Mouse (Mus musculus) intestine, embryonic 15.5 days (tissue): ENCODE results near the gene Trim46. TPM values are rescaled to one million over a fixed set of nuclear protein-coding genes. Genes with fewer than 3 reads are reported as not detected.
"Not testable (repeated sequence)": the region's sequence is repeated elsewhere in the genome, so short reads cannot be mapped to it uniquely, and the experiment has no call there.

Experiments
- ATAC-seq: fragments of 200-750 bp; cut with Nextera tagmentation; 2 replicates; pipeline ENCODE4 v1.8.0; 2017; ENCODE audit warnings: moderate TSS enrichment, moderate library complexity
- H3K27ac ChIP-seq: fragments of 300-500 bp; sonication (generic); 2 replicates; pipeline ENCODE4 v1.5.1; 2015; ENCODE audit warnings: mild to moderate bottlenecking, inconsistent platforms
- H3K27me3 ChIP-seq: fragments of 300-500 bp; sonication (generic); replicated peaks from 2 replicates; pipeline ENCODE4 v1.6.1; 2015; ENCODE audit warnings: inconsistent platforms
- H3K36me3 ChIP-seq: fragments of 300-500 bp; sonication (generic); 2 replicates; pipeline ENCODE4 v1.6.1; 2015; ENCODE audit warnings: inconsistent platforms
- H3K4me1 ChIP-seq: fragments of 300-500 bp; sonication (generic); replicated peaks from 2 replicates; pipeline ENCODE4 v1.6.1; 2015; ENCODE audit warnings: inconsistent platforms
- H3K4me2 ChIP-seq: fragments of 300-500 bp; sonication (generic); replicated peaks from 2 replicates; pipeline ENCODE4 v1.6.1; 2015; ENCODE audit warnings: mild to moderate bottlenecking, inconsistent platforms
- H3K4me3 ChIP-seq: fragments of 300-500 bp; sonication (generic); replicated peaks from 2 replicates; pipeline ENCODE4 v1.5.1; 2015; ENCODE audit warnings: inconsistent platforms
- H3K9ac ChIP-seq: fragments of 300-500 bp; sonication (generic); 2 replicates; pipeline ENCODE4 v1.6.1; 2015; ENCODE audit warnings: inconsistent platforms
- H3K9me3 ChIP-seq: fragments of 300-500 bp; sonication (generic); 2 replicates; pipeline ENCODE4 v1.6.1; 2016; ENCODE audit warnings: inconsistent platforms
- WGBS: fragments of 180-500 bp; shearing (Covaris S2); methylation state at CpG from one replicate; pipeline ENCODE4 v1.1.7; 2015; 5-methylcytosine and 5-hydroxymethylcytosine counted together
- polyA plus RNA-seq: library from polyadenylated mRNA; unstranded; fragments of >200 nt; fragmentation: Nextera tagmentation; extraction: Ambion mirVana; gene quantifications from 2 replicates; pipeline ENCODE4 v1.2.1, GENCODE M21; 2015

Trim46 gene
- polyA plus RNA-seq, 1 experiment from 2014 or later, result 2.9 TPM

DNA sequence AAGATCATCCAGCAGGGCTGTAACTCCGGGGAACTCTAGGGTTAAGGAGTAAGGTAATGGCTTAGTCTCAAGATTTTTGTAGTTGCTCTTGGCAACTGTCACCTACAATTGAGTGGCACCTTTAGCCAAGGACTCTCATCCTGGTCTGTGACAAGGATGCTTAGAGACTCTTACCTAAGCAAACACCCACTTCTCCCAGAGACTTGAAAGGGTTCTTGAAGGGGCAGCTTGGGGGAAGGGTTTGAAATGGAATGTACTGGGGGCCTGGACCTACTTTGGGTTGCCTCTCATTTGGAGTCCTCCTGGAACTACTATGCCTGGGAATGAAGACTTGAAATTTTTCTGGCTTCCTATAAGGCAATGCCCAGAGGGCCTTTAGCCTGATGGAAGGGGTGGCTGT is 27.8 kb downstream of the Trim46 start:
- Histone ChIP-seq H3K36me3 (no peaks in the 10 kb centered on the region), H3K27me3 (no peaks in the 10 kb centered on the region), H3K9ac (no peak overlapping the region), H3K9me3 (no peaks in the 10 kb centered on the region), H3K4me1 (peaks cover 15% of the 10 kb centered on the region), H3K27ac (no peak overlapping the region), H3K4me2 (no peak overlapping the region), H3K4me3 (no peak overlapping the region)
- 91% methylated on average over 1 of the region's 1 CpGs for WGBS
- no peak for ATAC-seq

- H3K27me3 ChIP-seq, H3K27ac ChIP-seq, H3K9me3 ChIP-seq, ATAC-seq, H3K4me3 ChIP-seq, H3K9ac ChIP-seq, H3K36me3 ChIP-seq: not testable (repeated sequence)
- Histone ChIP-seq H3K4me2 (peak overlapping the region; percentile 87; the same call in 1 of the 2 replicates), H3K4me1 (peaks cover 22% of the 10 kb centered on the region)
- WGBS, result 74% methylated on average over 7 of the region's 7 CpGs
Measured at GRCm38 (mm10) chr3:89216407-89216806, 29.7 kb downstream of the Trim46 start.

DNA sequence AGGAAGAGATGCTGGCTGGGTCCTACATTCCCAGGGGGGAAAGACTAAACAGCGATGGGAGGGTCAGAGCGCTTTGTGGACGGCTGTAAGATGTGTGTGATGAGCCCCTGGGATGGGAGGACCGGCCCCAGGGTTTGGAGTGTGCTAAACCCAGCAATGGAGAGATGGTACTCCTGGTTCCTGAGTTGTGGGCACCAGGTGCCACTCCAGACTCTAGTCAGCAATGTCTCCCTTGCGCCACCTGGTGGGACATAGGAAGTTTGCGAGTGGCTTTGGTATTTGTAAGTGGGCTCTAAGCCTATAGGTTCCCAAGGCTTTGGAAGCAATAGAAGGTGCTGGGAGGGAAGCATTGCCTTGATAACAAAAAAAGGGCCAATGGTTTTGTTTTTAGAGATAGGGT is 30.3 kb downstream of the Trim46 start:
- H3K4me2 ChIP-seq, result peak overlapping the region; percentile 87
- no peak for ATAC-seq
- 2% methylated on average over 6 of the region's 6 CpGs for WGBS

GRCm38 (mm10) chr3:89214681-89215411 is 31.3 kb downstream of the Trim46 start, which contains the start of gene Thbs3:
Gene Thbs3 (plus strand): TSS chr3:89215180.
- Histone ChIP-seq H3K4me3 (peak within 1 kb of the TSS; percentile 80), H3K9ac (peak within 1 kb of the TSS; percentile 66), H3K27ac (peak within 1 kb of the TSS; percentile 98), H3K4me1 (peaks cover 22% of the 10 kb centered on the region), H3K4me2 (peak within 1 kb of the TSS; percentile 87), H3K27me3 (no peaks in the 10 kb centered on the region), H3K9me3 (no peaks in the 10 kb centered on the region), H3K36me3 (peaks cover 6% of the 10 kb centered on the region; the same call in 1 of the 2 replicates)
- WGBS, result 2% methylated on average over 19 of the region's 19 CpGs
- ATAC-seq, result no peak

More for the DNA sequence above, 30.3 kb downstream of the Trim46 start:
- Histone ChIP-seq H3K27me3 (no peaks in the 10 kb centered on the region), H3K36me3 (0 out of 2 replicates have a peak, but pooled peaks cover 3% of the 10 kb centered on the region), H3K27ac (no peak overlapping the region), H3K9me3 (no peaks in the 10 kb centered on the region), H3K4me1 (peaks cover 22% of the 10 kb centered on the region), H3K9ac (peak overlapping the region; percentile 66), H3K4me3 (peak overlapping the region; percentile 80)

GRCm38 (mm10) chr3:89213803-89214530 is 32.1 kb downstream of the Trim46 start:
- H3K9ac ChIP-seq, result peak overlapping the region; percentile 66
- H3K9me3 ChIP-seq, result no peaks in the 10 kb centered on the region
- peak overlapping the region; percentile 87 for H3K4me2 ChIP-seq
- ATAC-seq, result peak; percentile 94
- peaks cover 22% of the 10 kb centered on the region for H3K4me1 ChIP-seq
- H3K27ac ChIP-seq, result peak overlapping the region; percentile 98
- peaks cover 15% of the 10 kb centered on the region for H3K36me3 ChIP-seq
- H3K4me3 ChIP-seq, result peak overlapping the region; percentile 80
- no peaks in the 10 kb centered on the region for H3K27me3 ChIP-seq
- under 1% methylated on average over 69 of the region's 69 CpGs for WGBS

- Histone ChIP-seq H3K9me3 (no peaks in the 10 kb centered on the region), H3K36me3 (peaks cover 42% of the 10 kb centered on the region), H3K4me2 (no peak overlapping the region), H3K9ac (no peak overlapping the region), H3K27me3 (no peaks in the 10 kb centered on the region), H3K27ac (no peak overlapping the region), H3K4me3 (no peak overlapping the region), H3K4me1 (peaks cover 18% of the 10 kb centered on the region)
- 78% methylated on average over 7 of the region's 7 CpGs for WGBS
- ATAC-seq, result no peak
Measured at GRCm38 (mm10) chr3:89210731-89211130, 35.4 kb downstream of the Trim46 start.

DNA sequence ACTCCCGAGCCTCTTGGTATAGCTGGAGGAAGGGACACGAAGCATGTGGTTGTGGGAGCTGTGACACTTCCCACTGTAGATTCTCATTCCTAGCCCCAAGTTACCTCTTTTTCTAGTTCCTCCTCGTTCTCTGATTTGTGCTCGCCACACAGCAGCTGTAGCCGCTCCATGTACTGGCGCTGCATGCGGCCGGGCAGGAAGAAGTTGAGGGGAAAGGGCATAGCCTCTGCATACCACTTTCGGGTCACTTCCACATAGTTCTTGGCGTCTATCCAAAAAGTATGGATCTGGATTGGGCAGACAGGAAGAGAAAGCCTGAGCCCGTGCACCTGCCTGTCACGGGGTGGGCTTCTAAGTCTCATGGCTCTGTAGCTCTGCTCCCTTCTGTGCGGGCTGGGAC is 35.9 kb downstream of the Trim46 start:
- Histone ChIP-seq H3K9me3 (no peaks in the 10 kb centered on the region), H3K27ac (no peak overlapping the region), H3K36me3 (peaks cover 42% of the 10 kb centered on the region), H3K4me2 (no peak overlapping the region), H3K9ac (no peak overlapping the region), H3K27me3 (no peaks in the 10 kb centered on the region), H3K4me3 (no peak overlapping the region), H3K4me1 (peaks cover 12% of the 10 kb centered on the region)
- no peak for ATAC-seq
- WGBS, result 76% methylated on average over 13 of the region's 13 CpGs

DNA sequence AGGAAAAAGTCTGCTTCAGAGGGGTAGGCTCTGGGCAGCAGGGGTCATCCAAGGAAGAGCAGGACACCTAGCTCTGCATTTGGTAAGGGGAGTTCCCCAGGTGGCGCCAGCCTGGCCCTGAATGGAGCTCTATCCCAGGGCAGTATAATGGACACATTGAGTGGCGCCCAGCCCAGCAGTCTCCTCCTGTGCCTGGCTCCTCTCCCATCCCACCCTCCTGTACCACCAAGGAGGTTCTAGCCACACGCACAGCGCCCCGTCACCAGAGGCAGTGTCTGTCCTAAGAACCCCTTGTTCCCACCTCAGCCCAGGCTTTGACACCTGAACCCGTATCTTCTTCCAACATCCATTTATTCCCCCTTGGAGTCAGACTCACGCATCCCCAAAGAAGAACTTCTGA is 36.4 kb downstream of the Trim46 start:
- Histone ChIP-seq H3K9ac (no peak overlapping the region), H3K27me3 (no peaks in the 10 kb centered on the region), H3K9me3 (no peaks in the 10 kb centered on the region), H3K4me1 (peaks cover 8% of the 10 kb centered on the region), H3K27ac (no peak overlapping the region), H3K4me2 (no peak overlapping the region), H3K36me3 (peaks cover 42% of the 10 kb centered on the region), H3K4me3 (no peak overlapping the region)
- 88% methylated on average over 7 of the region's 7 CpGs for WGBS
- no peak for ATAC-seq

DNA sequence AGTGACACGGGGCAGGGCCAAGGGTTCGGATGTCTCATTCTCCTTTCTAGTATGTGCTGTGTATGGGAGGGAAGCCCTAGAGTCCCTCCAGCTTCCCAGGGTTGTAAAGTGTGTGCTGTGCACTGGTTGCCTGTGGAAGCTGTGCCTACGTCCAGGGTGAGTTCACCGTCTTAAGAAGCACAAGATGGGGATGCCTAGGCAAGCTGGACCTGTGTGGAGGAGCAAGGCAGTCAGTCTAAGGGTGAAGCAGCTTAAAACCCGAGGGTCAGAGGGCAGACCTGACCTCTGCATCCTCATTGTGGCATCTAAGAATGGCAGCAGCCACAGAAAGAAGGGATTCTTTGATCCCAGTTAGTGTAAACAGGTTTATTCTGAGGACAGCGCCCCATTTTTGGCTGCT is 37.4 kb downstream of the Trim46 start:
- 86% methylated on average over 6 of the region's 6 CpGs for WGBS
- Histone ChIP-seq H3K4me3 (no peak overlapping the region), H3K36me3 (peaks cover 45% of the 10 kb centered on the region), H3K9me3 (no peaks in the 10 kb centered on the region), H3K4me2 (no peak overlapping the region), H3K9ac (no peak overlapping the region), H3K27me3 (no peaks in the 10 kb centered on the region), H3K4me1 (peaks cover 7% of the 10 kb centered on the region), H3K27ac (no peak overlapping the region)
- no peak for ATAC-seq

DNA sequence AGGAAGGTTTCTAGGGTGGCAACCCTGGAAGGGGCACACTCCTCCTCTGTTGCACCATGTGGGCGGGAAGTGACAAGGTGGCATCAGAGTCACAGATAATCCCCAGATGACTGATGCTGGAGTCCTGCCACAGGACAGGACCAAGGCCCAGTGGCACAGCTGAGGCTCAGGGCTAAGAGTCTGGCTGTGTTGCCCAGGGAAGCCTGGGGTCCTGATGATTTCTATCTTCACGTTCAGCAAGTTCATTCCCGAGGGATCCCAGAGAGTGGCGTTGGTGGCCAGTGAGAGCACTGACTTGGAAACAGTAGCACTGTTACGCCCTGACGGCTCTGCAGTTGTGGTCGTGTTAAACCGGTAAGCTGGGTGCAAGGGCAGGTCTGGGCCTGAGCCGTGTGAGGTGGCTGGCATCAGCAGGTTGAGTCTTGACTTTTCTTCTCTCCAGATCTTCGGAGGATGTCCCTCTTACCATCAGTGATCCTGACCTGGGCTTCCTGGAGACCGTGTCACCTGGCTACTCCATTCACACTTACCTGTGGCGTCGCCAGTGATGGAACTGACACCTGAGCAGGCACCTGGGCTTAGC is 37.9 kb downstream of the Trim46 start:
- no peak overlapping the region for H3K4me2 ChIP-seq
- peaks cover 10% of the 10 kb centered on the region for H3K4me1 ChIP-seq
- ATAC-seq, result no peak
- H3K9me3 ChIP-seq, result no peaks in the 10 kb centered on the region
- 87% methylated on average over 13 of the region's 13 CpGs for WGBS
- no peak overlapping the region for H3K4me3 ChIP-seq
- H3K27ac ChIP-seq, result no peak overlapping the region
- H3K9ac ChIP-seq, result no peak overlapping the region
- H3K27me3 ChIP-seq, result no peaks in the 10 kb centered on the region
- H3K36me3 ChIP-seq, result peaks cover 45% of the 10 kb centered on the region

- Histone ChIP-seq H3K4me3 (no peak overlapping the region), H3K36me3 (peaks cover 45% of the 10 kb centered on the region), H3K27me3 (no peaks in the 10 kb centered on the region), H3K9me3 (no peaks in the 10 kb centered on the region), H3K9ac (no peak overlapping the region), H3K4me2 (no peak overlapping the region), H3K27ac (no peak overlapping the region), H3K4me1 (peaks cover 4% of the 10 kb centered on the region)
- ATAC-seq, result no peak
- 82% methylated on average over 2 of the region's 2 CpGs for WGBS
Measured at GRCm38 (mm10) chr3:89206695-89207094, 39.4 kb downstream of the Trim46 start.

DNA sequence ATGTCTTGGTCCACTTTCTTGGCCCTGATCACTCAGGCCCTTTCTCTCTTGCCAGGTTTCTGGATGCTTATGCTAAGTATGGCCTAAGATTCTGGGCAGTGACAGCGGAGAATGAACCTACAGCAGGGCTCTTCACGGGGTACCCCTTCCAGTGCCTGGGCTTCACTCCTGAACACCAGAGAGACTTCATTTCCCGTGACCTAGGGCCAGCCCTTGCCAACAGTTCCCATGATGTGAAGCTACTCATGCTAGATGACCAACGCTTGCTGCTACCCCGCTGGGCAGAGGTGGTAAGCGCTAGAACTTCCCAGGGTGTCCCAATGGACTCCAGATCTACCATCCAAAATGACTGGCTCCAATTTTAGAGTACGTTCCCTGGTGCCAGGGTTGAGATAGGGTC is 40.0 kb downstream of the Trim46 start:
- 92% methylated on average over 7 of the region's 7 CpGs for WGBS
- H3K27ac ChIP-seq, result no peak overlapping the region
- ATAC-seq, result no peak

More for the DNA sequence above, 40.0 kb downstream of the Trim46 start:
- no peaks in the 10 kb centered on the region for H3K27me3 ChIP-seq
- H3K9ac ChIP-seq, result no peak overlapping the region
- peaks cover 44% of the 10 kb centered on the region for H3K36me3 ChIP-seq
- H3K9me3 ChIP-seq, result no peaks in the 10 kb centered on the region
- no peak overlapping the region for H3K4me2 ChIP-seq
- H3K4me1 ChIP-seq, result peaks cover 4% of the 10 kb centered on the region
- no peak overlapping the region for H3K4me3 ChIP-seq
